Mouse (Mus musculus): Measurements from ENCODE around the gene Abtb1. TPM values are rescaled to one million over a fixed set of nuclear protein-coding genes. Genes with fewer than 3 reads are reported as not detected.

The Abtb1 gene
- polyA plus RNA-seq, 1 experiment from 2014 or later, result 39.4 TPM

- Histone ChIP-seq H3K4me2 (ENCODE audit: low read length) (no peak overlapping the region), H3K4me3 (ENCODE audit: low read length) (no peak overlapping the region), H3K4me1 (ENCODE audit: control insufficient read depth, insufficient read depth, low read depth, low read length) (peaks cover 18% of the 10 kb centered on the region), H3K9ac (ENCODE audit: low read depth, low read length) (no peak overlapping the region), H3K36me3 (ENCODE audit: control insufficient read depth, insufficient read depth, low read length) (peaks cover 20% of the 10 kb centered on the region), H3K9me3 (ENCODE audit: control insufficient read depth, low read length) (no peaks in the 10 kb centered on the region), H3K27ac (ENCODE audit: low read depth, low read length) (no peak overlapping the region), H3K27me3 (replicated peaks; ENCODE audit: control insufficient read depth, insufficient read depth, low read length) (no peaks in the 10 kb centered on the region)
- ATAC-seq, result no peak
- 88% methylated on average over 12 of the region's 12 CpGs for WGBS
Observed at GRCm38 (mm10) chr6:88837999-88838398, 3.8 kb downstream of the Abtb1 start.

- WGBS, result 83% methylated on average over 28 of the region's 28 CpGs
- H3K36me3 ChIP-seq (ENCODE audit: control insufficient read depth, insufficient read depth, low read length), result peaks cover 20% of the 10 kb centered on the region
- no peak overlapping the region for H3K9ac ChIP-seq (ENCODE audit: low read depth, low read length)
- no peak overlapping the region for H3K27ac ChIP-seq (ENCODE audit: low read depth, low read length)
- ATAC-seq, result no peak
- peaks cover 15% of the 10 kb centered on the region for H3K4me1 ChIP-seq (ENCODE audit: control insufficient read depth, insufficient read depth, low read depth, low read length)
- H3K9me3 ChIP-seq (ENCODE audit: control insufficient read depth, low read length), result no peaks in the 10 kb centered on the region
- H3K27me3 ChIP-seq (replicated peaks; ENCODE audit: control insufficient read depth, insufficient read depth, low read length), result no peaks in the 10 kb centered on the region
- H3K4me2 ChIP-seq (ENCODE audit: low read length), result no peak overlapping the region
- H3K4me3 ChIP-seq (ENCODE audit: low read length), result no peak overlapping the region
Observed at GRCm38 (mm10) chr6:88836178-88836819, 5.5 kb downstream of the Abtb1 start.

GRCm38 (mm10) chr6:88835047-88835446 lies 6.7 kb downstream of the Abtb1 start:
- H3K36me3 ChIP-seq (ENCODE audit: control insufficient read depth, insufficient read depth, low read length), result peaks cover 20% of the 10 kb centered on the region
- no peak overlapping the region for H3K27ac ChIP-seq (ENCODE audit: low read depth, low read length)
- no peak overlapping the region for H3K4me3 ChIP-seq (ENCODE audit: low read length)
- no peak overlapping the region for H3K4me2 ChIP-seq (ENCODE audit: low read length)
- H3K27me3 ChIP-seq (replicated peaks; ENCODE audit: control insufficient read depth, insufficient read depth, low read length), result no peaks in the 10 kb centered on the region
- WGBS, result 77% methylated on average over 5 of the region's 5 CpGs
- no peak for ATAC-seq
- no peaks in the 10 kb centered on the region for H3K9me3 ChIP-seq (ENCODE audit: control insufficient read depth, low read length)
- H3K9ac ChIP-seq (ENCODE audit: low read depth, low read length), result no peak overlapping the region
- peaks cover 5% of the 10 kb centered on the region for H3K4me1 ChIP-seq (ENCODE audit: control insufficient read depth, insufficient read depth, low read depth, low read length)

GRCm38 (mm10) chr6:88833340-88834140 lies 8.2 kb downstream of the Abtb1 start:
- Histone ChIP-seq H3K4me3 (ENCODE audit: low read length) (no peak overlapping the region), H3K27me3 (replicated peaks; ENCODE audit: control insufficient read depth, insufficient read depth, low read length) (no peaks in the 10 kb centered on the region), H3K9me3 (ENCODE audit: control insufficient read depth, low read length) (no peaks in the 10 kb centered on the region), H3K9ac (ENCODE audit: low read depth, low read length) (no peak overlapping the region), H3K36me3 (ENCODE audit: control insufficient read depth, insufficient read depth, low read length) (peaks cover 15% of the 10 kb centered on the region), H3K27ac (ENCODE audit: low read depth, low read length) (no peak overlapping the region), H3K4me2 (ENCODE audit: low read length) (no peak overlapping the region), H3K4me1 (ENCODE audit: control insufficient read depth, insufficient read depth, low read depth, low read length) (no peaks in the 10 kb centered on the region; the same call in 1 of the 2 replicates)
- ATAC-seq, result no peak
- WGBS, result 84% methylated on average over 5 of the region's 5 CpGs

GRCm38 (mm10) chr6:88832663-88833062 lies 9.1 kb downstream of the Abtb1 start:
- Histone ChIP-seq H3K27me3 (replicated peaks; ENCODE audit: control insufficient read depth, insufficient read depth, low read length) (no peaks in the 10 kb centered on the region), H3K4me3 (ENCODE audit: low read length) (no peak overlapping the region), H3K4me2 (ENCODE audit: low read length) (no peak overlapping the region), H3K9me3 (ENCODE audit: control insufficient read depth, low read length) (no peaks in the 10 kb centered on the region), H3K27ac (ENCODE audit: low read depth, low read length) (no peak overlapping the region), H3K9ac (ENCODE audit: low read depth, low read length) (no peak overlapping the region), H3K36me3 (ENCODE audit: control insufficient read depth, insufficient read depth, low read length) (peaks cover 7% of the 10 kb centered on the region; the same call in 1 of the 2 replicates), H3K4me1 (ENCODE audit: control insufficient read depth, insufficient read depth, low read depth, low read length) (peaks cover under 1% of the 10 kb centered on the region; the same call in 1 of the 2 replicates)
- ATAC-seq, result no peak
- WGBS, result 69% methylated on average over 5 of the region's 5 CpGs

GRCm38 (mm10) chr6:88831456-88831855 lies 10.3 kb downstream of the Abtb1 start:
- WGBS, result 26% methylated on average over 8 of the region's 8 CpGs
- no peaks in the 10 kb centered on the region for H3K9me3 ChIP-seq (ENCODE audit: control insufficient read depth, low read length)
- H3K36me3 ChIP-seq (ENCODE audit: control insufficient read depth, insufficient read depth, low read length), result peaks cover 7% of the 10 kb centered on the region; the same call in 1 of the 2 replicates
- no peak overlapping the region for H3K4me2 ChIP-seq (ENCODE audit: low read length)
- peaks cover 12% of the 10 kb centered on the region for H3K4me1 ChIP-seq (ENCODE audit: control insufficient read depth, insufficient read depth, low read depth, low read length)
- no peak overlapping the region for H3K27ac ChIP-seq (ENCODE audit: low read depth, low read length)
- H3K4me3 ChIP-seq (ENCODE audit: low read length), result no peak overlapping the region
- peak; percentile 67; the same call in 1 of the 2 replicates for ATAC-seq
- no peak overlapping the region for H3K9ac ChIP-seq (ENCODE audit: low read depth, low read length)
- no peaks in the 10 kb centered on the region for H3K27me3 ChIP-seq (replicated peaks; ENCODE audit: control insufficient read depth, insufficient read depth, low read length)

GRCm38 (mm10) chr6:88830112-88830702 lies 11.6 kb downstream of the Abtb1 start:
- Histone ChIP-seq H3K4me2 (ENCODE audit: low read length) (no peak overlapping the region), H3K9ac (ENCODE audit: low read depth, low read length) (no peak overlapping the region), H3K27ac (ENCODE audit: low read depth, low read length) (no peak overlapping the region), H3K36me3 (ENCODE audit: control insufficient read depth, insufficient read depth, low read length) (no peaks in the 10 kb centered on the region), H3K27me3 (replicated peaks; ENCODE audit: control insufficient read depth, insufficient read depth, low read length) (no peaks in the 10 kb centered on the region), H3K4me3 (ENCODE audit: low read length) (no peak overlapping the region), H3K9me3 (ENCODE audit: control insufficient read depth, low read length) (no peaks in the 10 kb centered on the region), H3K4me1 (ENCODE audit: control insufficient read depth, insufficient read depth, low read depth, low read length) (peaks cover 13% of the 10 kb centered on the region)
- WGBS, result 90% methylated on average over 6 of the region's 6 CpGs
- ATAC-seq, result no peak

- Histone ChIP-seq H3K4me1 (ENCODE audit: control insufficient read depth, insufficient read depth, low read depth, low read length) (peaks cover 13% of the 10 kb centered on the region), H3K4me2 (ENCODE audit: low read length) (no peak overlapping the region), H3K9me3 (ENCODE audit: control insufficient read depth, low read length) (no peaks in the 10 kb centered on the region), H3K27ac (ENCODE audit: low read depth, low read length) (no peak overlapping the region), H3K27me3 (replicated peaks; ENCODE audit: control insufficient read depth, insufficient read depth, low read length) (no peaks in the 10 kb centered on the region), H3K36me3 (ENCODE audit: control insufficient read depth, insufficient read depth, low read length) (no peaks in the 10 kb centered on the region), H3K4me3 (ENCODE audit: low read length) (no peak overlapping the region), H3K9ac (ENCODE audit: low read depth, low read length) (no peak overlapping the region)
- WGBS, result 89% methylated on average over 4 of the region's 4 CpGs
- no peak for ATAC-seq
Observed at GRCm38 (mm10) chr6:88829579-88829978, 12.2 kb downstream of the Abtb1 start.

Measured in hindbrain, embryonic 16.5 days (tissue).